Mouse (Mus musculus) retina, postnatal 1 day (tissue): ENCODE measurements around the gene Kat7.

Experiments used
- DNase-seq: peaks from one replicate; pipeline ENCODE4 v3.0.0-alpha.2; 2012

The Kat7 gene

DNA sequence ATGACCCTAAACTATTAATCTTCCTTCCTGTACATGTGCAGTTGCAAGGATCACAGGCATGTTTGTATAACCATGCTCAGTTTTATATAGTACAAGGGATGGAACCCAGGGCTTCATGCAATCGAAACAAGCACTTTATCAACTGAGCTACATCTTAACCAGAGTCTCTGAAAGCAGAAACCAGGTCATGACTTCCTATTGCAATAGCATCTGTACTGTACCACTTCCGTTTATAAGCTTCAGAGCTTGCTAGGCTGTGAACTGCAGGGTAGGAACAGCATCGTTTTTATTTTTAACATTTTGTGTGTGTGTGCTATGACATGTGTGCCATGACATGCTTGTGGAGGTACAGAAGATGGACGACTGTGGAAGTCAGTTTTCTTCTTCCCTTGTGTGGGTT is 23.2 kb upstream of the Kat7 start:
- DNase-seq = no peak

DNA sequence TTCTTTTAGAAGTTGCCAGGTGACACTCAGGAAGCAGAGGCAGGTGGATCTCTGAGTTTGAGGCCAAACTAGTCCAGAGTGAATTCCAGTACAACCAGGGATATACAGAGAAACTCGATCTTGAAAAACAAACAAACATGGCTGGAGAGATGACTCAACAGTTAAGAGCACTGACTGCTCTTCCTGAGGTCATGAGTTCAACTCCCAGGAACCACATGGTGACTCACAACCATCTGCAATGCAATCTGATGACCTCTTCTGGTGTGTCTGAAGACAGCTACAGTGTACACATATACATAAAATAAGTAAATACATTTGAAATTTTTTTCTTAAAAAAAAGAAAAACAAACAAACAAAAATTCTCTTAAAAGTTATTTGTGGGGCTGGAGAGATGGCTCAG is 20.6 kb upstream of the Kat7 start:
- DNase-seq = no peak

DNA sequence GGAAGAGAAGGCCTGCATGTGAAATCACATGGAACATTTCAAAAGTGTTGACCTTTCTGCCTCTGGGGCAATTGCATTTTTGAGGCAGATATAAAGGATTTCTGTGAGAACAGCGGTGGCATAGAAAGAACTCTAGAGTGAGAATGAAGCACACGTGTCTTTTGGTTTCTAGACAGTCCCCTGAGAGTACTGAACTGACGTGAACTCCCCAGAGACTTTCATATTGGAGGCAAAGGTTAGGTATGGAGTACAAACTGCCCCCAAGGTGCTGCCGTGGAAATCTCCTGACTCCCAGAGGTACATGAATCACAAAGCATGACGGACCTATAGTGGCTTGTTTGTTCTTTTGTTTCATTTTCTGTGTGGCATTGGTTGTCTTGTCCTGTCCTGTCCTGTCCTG is 18.6 kb upstream of the Kat7 start:
- DNase-seq = no peak

DNA sequence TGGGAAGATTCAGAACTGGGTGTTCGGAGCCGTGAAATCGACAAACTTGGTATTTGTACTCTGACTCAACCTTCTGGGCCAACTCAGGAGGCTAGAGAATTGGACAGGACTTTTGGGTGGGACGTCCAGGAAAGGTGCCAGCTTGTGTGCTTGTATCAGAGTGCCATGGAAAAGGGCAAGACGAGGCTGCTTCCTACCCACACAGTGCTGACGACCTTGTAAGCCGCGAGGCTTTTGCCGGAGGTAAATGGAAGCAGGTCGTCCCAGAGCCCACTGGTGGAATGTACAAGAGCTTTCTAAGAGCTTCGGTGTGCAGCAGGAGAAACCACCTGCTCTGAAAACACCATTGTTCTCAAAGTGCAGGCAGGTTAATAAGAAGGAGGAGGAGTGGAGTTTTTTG is 16.2 kb upstream of the Kat7 start:
- DNase-seq = no peak

DNA sequence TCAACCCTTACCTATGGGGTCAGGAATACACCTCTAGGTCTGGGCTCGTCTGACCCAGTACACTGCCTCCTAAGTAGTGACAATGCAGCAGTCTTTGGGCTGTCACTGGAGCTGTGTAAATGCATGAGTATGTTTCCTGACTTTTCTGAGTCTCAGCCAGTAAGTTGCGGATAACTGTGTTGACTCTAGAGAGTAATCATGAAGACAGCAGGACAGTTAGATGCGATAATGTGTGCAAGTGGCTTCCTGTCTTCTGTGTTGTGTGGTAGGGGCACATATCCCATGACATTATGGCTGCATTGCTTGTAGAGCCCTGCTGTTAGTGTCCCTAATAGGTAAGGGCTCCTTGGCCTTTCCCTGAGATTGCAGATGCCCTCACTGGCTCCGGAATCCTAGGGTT is 15.8 kb upstream of the Kat7 start:
- no peak for DNase-seq

DNA sequence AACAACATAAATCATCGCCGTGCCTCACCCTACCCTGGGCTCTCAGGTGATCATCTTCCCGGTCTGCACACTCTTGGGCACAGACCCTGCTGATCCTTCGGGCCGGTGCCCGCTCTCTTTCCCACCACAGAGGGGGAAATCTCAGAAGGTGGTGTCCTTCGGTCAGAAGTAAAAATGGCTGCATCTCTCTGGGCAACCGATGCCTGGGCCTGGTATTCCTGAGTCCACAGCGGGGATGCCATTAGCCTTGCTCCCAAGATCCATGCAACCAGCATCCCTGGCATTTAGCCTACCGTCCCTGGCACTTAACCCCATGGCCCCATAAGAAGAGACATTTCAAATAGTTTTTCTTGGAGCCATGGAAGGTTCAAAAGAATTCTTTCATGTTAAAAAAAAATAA is 14.1 kb upstream of the Kat7 start:
- DNase-seq = no peak

DNA sequence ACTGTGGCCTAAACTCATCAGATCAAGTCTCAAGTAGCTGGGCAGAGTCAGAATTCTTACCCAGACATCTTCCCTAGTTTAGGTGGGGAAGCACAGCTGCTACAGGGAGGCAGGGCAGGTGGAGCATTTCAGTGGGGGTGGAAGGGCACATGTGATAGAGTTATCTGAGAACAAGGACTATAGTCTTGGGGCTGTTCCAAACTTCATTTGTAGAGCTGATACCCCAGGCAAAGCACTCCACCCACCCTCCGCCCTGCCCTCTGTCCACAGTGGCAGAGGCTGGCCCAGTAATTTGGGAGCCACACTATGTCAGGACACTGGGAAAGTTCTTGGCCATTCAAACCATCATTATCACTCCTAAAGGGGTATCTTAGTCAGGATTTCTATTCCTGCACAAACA is 10.0 kb upstream of the Kat7 start:
- DNase-seq = no peak

DNA sequence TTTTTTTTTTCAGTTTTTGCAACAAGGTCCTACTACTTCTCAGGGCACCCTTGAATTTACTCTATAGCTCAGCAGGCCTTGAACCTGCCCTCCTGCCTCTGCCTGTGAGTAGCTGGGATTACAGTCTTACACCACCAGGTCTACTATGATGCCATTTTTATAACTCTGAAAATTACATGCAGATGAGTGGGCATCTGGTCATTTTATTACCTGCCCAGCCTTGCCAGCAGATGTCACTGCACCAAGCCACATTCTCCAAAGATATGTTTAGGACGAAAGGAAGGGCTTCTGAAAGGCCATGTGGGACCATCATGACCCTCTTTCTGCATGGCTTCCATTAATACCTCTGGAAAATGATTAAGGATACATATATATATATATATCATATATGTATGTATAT is 9.5 kb upstream of the Kat7 start:
- DNase-seq = no peak

DNA sequence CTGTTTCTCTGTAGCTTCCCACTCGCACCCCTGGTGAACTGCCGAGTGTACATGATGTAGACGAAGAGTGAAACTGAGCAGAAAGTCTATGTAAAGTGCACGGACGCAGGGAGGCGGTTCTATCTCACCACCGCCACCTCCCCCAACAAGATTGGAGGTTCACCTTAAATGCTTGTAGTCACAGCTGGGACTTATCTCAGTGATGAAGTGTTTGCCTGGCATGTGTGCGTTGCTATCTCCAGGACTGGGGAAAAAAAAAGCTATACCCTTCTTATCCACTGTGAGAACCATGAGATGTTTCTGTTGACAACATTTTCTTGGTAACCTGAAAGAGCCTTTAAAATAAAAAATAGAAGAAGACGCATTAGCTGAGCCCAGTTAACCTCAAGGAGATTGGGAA is 8.1 kb upstream of the Kat7 start:
- no peak for DNase-seq

DNA sequence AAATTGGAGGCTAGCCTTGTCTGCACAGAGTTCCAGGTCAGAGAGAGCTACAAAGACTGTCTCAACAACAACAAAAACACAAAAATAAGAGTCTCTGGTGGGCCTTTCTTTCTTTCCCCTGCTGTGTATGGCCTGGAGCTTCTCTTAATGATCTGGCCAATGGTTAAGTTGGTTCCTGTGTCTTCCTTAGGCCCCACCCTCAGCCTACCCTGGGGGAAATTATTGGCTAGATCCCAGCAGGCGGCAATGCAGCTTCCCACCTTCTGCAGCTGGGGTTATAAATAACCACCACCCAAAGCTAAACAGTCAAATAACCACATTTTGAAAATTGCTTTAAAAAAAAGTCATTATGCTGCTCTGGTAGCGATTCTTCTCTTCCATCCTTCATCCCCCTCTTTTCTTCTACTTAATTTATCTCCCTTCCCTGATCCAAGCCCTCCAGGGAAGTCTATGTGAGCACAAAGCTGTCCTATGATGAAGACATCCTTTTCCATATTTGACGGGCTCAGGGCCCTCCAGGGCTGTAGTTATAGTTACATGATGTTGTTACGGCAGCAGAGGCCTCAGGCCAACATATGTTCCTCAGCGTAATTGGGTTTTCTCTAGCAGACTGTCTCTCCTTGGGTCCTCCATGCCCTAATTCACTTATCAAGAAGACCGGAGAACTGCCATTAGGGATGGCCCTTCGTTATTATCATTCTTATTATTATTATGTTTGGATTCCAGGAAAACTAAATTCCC is 5.3 kb upstream of the Kat7 start:
- peak; percentile 56 for DNase-seq

DNA sequence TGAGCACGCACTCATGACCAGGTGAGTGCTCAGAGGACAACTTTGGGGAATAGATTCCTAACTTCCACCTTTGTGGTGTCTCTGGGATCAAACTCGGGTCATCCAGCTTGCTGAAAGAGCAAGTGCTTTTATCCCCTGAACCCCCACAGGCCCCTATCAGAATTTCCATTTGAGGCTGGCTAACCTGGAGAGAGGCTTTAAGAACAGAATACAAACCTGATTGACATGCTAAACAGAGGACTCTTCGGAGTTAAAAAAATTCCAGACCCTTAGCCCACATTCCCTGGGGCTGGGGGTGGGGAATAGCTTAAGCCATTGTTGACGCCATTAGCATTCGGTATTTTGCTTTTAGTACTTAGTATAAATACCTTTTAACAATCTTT is 1.4 kb upstream of the Kat7 start:
- DNase-seq = no peak

DNA sequence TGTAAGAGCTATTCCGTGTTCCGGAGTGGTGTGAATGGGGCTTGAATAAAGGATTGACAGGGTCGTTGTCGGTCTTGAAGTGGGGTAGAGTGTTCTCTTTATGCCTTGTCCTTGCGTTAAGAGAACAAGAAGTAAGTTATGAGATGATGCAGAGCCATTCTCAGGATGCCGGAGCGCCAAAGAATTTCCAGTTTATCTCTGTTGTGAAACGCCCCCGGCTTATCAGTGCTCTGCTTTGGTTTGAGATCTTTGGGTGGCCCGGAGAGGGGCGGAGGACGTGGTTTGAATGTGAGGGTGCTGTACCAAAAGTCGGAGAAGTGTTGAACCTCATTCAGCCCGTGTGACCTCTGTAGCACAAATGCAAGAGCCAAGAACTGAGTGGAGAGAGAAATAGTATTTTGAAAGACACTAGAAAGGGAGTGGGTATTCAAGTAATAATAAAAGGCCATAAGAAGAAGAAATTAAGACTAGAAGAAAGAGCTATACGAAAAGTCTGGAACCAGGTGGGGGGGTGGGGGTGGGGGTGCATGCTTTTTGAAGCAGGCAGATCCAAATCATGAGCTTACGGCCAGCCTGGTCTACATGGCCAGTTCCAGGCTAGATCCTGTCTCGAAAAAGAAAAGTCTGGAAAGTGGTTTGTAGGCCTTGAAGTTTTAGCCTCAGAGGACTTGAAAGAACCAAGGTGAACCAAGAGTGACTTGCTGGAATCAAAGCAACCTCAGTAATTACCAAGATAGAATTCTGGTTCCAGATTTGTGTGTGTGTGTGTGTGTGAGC is 790 bp upstream of the Kat7 start:
- DNase-seq = no peak

DNA sequence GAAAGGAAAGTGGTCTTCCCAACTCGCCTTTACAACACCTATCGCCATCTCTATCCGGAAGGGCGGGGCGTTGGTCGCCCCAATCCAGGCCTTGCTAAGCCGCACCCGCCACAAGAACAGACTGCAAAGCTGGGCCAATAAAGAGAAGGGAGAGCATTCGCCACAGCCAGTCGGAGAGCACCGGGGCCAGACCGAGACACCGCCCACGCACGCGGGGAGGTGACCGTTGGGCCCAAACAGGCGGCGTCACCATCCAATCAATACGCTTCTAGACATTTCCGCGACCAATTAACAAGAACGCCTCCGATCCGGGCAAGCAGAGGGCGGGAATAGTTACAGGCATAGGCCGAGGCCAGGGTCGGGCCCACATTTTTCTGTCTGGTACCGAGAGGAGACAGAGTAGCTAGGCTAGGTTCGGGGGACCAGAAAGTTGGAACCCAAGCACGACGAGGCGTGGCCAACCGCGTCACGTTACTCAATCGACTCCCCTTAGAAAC is 488 bp downstream of the Kat7 start:
- peak; percentile 99 for DNase-seq

DNA sequence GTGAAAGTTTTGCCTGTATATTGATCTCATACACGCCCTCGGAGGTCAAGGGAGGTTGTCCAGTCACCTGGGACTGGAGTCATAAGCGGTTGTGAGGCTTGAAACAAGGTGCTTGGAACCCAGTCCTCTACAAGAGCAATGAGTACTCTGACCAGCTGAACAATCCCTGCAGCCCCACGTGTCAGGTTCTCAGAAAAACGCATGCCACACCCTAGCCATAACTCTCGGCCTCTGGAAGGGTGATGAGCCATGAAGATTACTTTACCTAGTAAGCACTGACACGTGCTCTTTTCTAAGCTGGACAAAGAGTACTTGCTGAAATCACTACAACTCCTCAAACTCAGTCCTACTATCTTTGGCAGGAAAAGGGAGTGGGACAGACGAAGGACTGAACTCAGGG is 2.5 kb downstream of the Kat7 start:
- no peak for DNase-seq

DNA sequence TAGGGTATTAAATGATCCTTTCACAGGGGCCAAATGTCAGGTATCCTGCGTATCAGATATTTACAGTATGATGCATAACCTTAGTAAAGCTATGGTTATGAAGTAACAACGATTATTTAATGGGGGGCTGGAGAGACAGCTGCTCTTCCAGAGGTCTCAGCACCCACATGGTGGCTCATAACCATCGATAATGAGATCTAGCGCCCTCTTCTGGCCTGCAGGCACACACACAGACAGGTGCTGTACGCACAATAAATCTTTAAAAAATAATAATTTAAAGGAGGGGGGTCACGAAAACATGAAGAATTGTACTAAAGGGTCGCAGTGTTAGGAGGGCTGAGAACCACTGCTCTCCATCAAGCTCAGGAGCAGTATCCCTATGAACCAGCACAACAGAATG is 4.4 kb downstream of the Kat7 start:
- DNase-seq = no peak

DNA sequence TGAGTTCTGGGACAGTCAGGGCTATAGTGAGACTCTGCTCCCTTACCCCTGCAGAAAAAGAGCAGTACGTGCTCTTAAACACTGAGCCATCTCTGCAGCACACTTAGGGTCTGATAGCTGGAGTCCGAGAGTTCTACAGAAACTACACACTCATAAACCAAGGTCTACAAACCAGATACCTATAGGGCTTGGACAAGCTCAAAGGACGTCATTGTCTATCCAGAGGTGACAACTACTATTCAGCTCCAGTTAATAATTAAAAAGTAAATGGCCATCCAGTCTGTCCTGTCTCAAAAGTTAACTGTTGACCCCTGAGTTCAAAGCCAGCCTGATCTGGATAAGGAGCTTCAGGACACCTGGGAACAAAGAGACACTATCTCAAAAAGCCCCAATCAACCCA is 8.3 kb downstream of the Kat7 start:
- DNase-seq = no peak

DNA sequence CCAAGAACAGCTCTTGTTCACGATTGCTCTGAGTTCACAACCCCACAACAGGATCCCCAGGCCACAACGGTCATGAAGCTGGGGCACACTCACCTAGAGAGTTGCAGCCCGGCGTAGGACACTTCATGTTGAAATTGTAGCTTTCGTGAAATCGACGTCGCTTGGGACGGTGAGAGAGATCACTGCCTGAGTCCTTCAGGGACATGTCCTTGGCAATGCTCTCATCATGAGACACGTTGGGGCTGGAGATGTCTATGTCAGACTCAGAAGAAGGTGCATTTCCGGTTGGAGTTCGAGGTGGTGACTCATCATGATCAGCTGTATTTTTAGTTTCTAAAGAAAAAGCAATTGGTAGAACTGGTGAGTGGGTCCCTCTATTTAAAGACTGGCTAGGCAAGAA is 10.2 kb downstream of the Kat7 start:
- no peak for DNase-seq

DNA sequence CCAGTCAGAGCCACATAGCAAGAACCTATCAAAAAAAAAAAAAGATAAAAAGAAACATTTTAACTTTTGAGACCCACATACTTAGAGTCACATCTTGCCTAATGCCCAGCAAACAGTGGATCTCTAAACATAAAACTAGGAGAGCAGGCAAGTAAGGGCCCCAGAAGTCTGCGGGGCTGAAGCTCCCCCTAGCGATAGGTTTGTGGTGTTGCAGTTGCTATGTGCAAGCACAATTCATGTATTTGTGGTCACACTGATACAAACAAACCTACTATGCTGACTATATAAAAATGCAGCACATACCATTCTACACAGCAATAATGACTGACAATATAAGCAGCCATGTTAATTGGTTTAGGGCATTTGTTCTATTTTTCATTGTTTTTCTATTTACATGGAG is 11.9 kb downstream of the Kat7 start:
- peak; percentile 68 for DNase-seq

DNA sequence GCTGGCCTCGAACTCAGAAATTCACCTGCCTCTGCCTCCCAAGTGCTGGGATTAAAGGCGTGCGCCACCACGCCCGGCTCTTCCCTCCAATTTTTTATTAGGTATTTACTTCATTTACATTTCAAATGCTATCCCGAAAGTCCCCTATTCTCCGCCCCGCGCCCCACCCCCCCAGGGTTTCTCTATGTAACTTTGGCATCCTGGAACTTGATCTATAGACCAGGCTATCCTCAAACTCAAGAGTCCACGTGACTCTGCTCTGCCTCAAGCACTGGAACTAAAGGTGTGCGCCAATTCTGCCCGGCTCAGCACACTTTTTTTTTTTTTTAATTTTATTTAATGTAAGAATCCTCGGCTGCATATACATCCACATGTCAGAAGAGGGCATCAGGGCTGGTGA is 14.3 kb downstream of the Kat7 start:
- DNase-seq = no peak

DNA sequence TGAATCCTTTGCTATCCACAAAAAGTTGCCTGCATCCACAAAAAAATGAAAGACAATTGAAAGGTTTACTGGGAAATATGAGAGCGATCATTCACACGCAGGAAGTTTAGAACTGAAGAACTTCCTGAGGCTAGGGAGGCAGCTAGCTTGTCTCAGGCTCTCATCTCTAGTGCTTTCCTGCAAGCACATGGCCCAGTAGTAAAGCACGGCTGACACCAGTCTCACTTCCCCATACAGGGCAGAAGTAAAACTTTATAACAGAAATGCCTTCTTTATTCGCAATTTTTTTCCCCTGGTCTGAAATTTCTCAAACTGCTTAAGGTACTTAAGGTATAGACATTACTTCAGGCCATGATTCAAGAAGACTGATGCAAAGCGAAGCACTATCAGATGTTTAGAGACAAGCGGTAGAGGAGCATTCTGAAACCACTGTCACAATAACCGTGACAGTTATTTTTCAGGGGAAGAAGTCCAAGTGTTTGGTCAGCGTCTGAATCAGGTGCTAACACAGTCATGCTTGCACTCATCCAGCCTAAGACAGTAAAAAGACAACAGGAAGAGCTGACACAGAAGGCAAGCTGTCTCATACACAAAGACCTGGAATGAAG is 16.9 kb downstream of the Kat7 start:
- no peak for DNase-seq

DNA sequence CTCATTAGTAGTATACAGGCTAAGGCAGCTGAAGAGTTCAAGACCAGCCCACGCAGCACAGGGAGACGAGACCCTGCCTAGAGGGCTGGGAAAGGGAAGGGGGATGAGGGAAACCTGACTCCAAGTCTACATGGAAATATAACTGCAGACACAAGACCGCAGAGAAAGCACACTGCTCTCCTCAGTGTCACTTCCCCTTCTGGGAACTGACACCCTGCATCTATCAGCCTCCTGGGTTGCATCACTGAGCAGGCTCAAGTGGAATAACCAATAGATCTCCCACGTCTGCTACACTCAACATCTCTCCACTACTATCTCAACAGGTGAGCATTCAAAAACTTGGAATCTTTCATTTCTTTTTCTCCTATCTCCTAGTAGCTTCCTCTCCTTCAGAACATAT is 18.0 kb downstream of the Kat7 start:
- DNase-seq = no peak

DNA sequence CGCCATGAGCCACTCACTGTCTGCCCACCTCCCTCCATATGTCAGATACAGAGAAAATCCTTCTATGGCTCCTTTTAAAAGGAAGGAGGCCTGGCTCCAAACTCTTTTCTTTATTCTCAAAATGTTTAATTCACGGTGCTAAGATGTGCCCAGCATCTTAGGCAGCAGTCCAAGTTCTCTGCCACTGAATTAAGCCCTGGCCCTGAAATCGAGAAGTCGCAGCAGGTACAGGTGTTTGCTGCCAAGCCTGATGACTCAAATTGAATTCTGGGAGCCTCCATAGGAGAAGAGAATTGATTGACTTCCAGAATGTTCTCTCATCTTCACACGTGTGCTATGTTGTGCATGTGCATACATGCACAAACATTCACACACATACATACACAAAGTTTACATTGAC is 27.7 kb downstream of the Kat7 start:
- DNase-seq = no peak

DNA sequence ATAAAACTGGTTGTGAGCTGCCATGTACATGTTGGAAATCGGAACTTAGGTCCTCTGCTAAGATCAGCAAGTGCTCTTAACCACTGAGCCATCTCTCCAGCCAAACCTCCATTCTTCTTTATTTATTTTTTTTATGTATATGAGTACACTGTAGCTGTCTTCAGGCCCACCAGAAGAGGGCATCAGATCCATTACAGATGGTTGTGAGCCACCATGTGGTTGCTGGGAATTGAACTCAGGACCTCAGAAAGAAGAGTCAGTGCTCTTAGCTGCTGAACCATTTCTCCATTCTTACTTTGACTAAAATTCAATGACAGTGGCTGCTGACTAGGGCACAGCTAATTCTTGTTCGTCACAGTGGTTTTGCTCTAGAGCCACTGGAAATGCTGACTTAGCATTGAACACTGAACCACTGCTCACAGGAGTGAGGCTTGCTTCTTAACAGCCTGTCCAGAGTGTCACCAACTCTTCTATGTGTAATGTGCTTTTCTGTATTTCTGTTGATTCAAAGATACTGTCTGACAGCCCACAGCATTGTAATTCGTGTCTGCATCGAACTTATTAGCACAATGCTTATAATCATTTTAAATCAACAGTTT is 30.9 kb downstream of the Kat7 start:
- no peak for DNase-seq

DNA sequence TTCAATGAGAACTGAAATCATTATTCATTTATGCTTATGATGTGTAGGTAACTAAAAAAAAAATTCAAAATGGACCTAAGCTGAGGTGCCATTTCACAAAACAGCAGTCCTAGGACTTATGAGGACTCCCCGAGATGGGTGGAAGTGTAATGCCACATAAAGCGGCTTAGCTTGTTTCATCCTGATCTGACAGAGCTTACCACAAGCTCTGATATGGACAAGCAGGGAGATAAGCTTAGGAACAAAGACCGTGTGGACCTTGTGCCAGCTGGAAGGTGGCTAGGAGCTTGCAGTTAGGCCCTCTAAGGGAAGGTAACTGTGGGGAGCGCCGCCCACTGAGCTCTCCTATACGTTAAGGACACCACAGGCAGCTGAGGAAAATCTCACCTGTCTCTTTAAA is 34.0 kb downstream of the Kat7 start:
- DNase-seq = peak; percentile 80
